Mouse (Mus musculus) neural tube, embryonic 12.5 days (tissue): ENCODE results near the gene Cr1l. TPM values are rescaled to one million over a fixed set of nuclear protein-coding genes. Genes with fewer than 3 reads are reported as not detected.

Source experiments
- ATAC-seq: fragments of 200-750 bp; cut with Nextera tagmentation; 2 replicates; pipeline ENCODE4 v1.8.0; 2017; ENCODE audit warnings: low read depth, mild to moderate bottlenecking, moderate TSS enrichment, moderate library complexity; ENCODE audit not compliant: low FRiP score
- H3K27ac ChIP-seq: fragments of 300-500 bp; sonication (generic); 2 replicates; pipeline ENCODE4 v1.5.1; 2016
- H3K27me3 ChIP-seq: fragments of 300-500 bp; sonication (generic); replicated peaks from 2 replicates; pipeline ENCODE4 v1.6.1; 2016; ENCODE audit warnings: mild to moderate bottlenecking
- H3K36me3 ChIP-seq: fragments of 300-500 bp; sonication (generic); 2 replicates; pipeline ENCODE4 v1.6.1; 2016; ENCODE audit warnings: mild to moderate bottlenecking
- H3K4me1 ChIP-seq: fragments of 300-500 bp; sonication (generic); 2 replicates; pipeline ENCODE4 v1.6.1; 2016
- H3K4me2 ChIP-seq: fragments of 300-500 bp; sonication (generic); replicated peaks from 2 replicates; pipeline ENCODE4 v1.6.1; 2016; ENCODE audit warnings: mild to moderate bottlenecking
- H3K4me3 ChIP-seq: fragments of 300-500 bp; sonication (generic); 2 replicates; pipeline ENCODE4 v1.5.1; 2016
- H3K9ac ChIP-seq: fragments of 300-500 bp; sonication (generic); 2 replicates; pipeline ENCODE4 v1.6.1; 2016; ENCODE audit warnings: mild to moderate bottlenecking
- H3K9me3 ChIP-seq: fragments of 300-500 bp; sonication (generic); 2 replicates; pipeline ENCODE4 v1.6.1; 2016; ENCODE audit warnings: mild to moderate bottlenecking
- WGBS: fragments of 180-500 bp; shearing (Covaris S2); methylation state at CpG from one replicate; pipeline ENCODE4 v1.1.7; 2016; 5-methylcytosine and 5-hydroxymethylcytosine counted together
- polyA plus RNA-seq: library from polyadenylated mRNA; unstranded; fragments of >200 nt; fragmentation: Nextera tagmentation; extraction: Ambion mirVana; gene quantifications from 2 replicates; pipeline ENCODE4 v1.2.1, GENCODE M21; 2016

Cr1l gene
- polyA plus RNA-seq, 1 experiment from 2014 or later = 38.9 TPM

GRCm38 (mm10) chr1:195092220-195092720 lies 39.1 kb downstream of the Cr1l start, which contains the start of gene Cd46:
Gene Cd46, minus strand, starts transcription at chr1:195092249.
- Histone ChIP-seq H3K4me3 (peak within 1 kb of the TSS; percentile 30), H3K4me2 (peak within 1 kb of the TSS; percentile 68), H3K4me1 (peaks cover 11% of the 10 kb centered on the region), H3K36me3 (0 out of 2 replicates have a peak, but pooled peaks cover 2% of the 10 kb centered on the region), H3K27ac (no peak within 1 kb of the TSS), H3K9ac (no peak within 1 kb of the TSS), H3K27me3 (no peaks in the 10 kb centered on the region), H3K9me3 (no peaks in the 10 kb centered on the region)
- ATAC-seq = peak; percentile 92
- 3% methylated on average over 14 of the region's 14 CpGs for WGBS

- Histone ChIP-seq H3K27me3 (no peaks in the 10 kb centered on the region), H3K4me3 (peak overlapping the region; percentile 30), H3K4me1 (peaks cover 11% of the 10 kb centered on the region), H3K9ac (no peak overlapping the region), H3K9me3 (no peaks in the 10 kb centered on the region), H3K4me2 (peak overlapping the region; percentile 68), H3K27ac (no peak overlapping the region), H3K36me3 (no peaks in the 10 kb centered on the region)
- peak; percentile 68 for ATAC-seq
- 19% methylated on average over 11 of the region's 11 CpGs for WGBS
These were observed 39.6 kb downstream of the Cr1l start for GRCm38 (mm10) chr1:195091699-195092219.

- no peak for ATAC-seq
- no peak overlapping the region for H3K27ac ChIP-seq
- H3K4me2 ChIP-seq = no peak overlapping the region
- no peaks in the 10 kb centered on the region for H3K9me3 ChIP-seq
- H3K36me3 ChIP-seq = no peaks in the 10 kb centered on the region
- no peaks in the 10 kb centered on the region for H3K4me1 ChIP-seq
- H3K4me3 ChIP-seq = no peak overlapping the region
- no peaks in the 10 kb centered on the region for H3K27me3 ChIP-seq
- no peak overlapping the region for H3K9ac ChIP-seq
These were observed 49.2 kb downstream of the Cr1l start for GRCm38 (mm10) chr1:195082142-195082541.

Other genes with a start within 250 kb of the Cr1l start
- gene Cd34, start 192.8 kb downstream of the Cr1l start, polyA plus RNA-seq = 48.8 and 52.1 TPM in 2 replicates
- gene Cd46, start 39.3 kb downstream of the Cr1l start, polyA plus RNA-seq = 1.2 and 1.4 TPM in 2 replicates
- gene Cr2, start 45.1 kb upstream of the Cr1l start, polyA plus RNA-seq = 0.20 and 0.24 TPM in 2 replicates